Mouse (Mus musculus) liver, postnatal 0 days (tissue): ENCODE measurements around the gene Ugt1a7c.

ENCODE experiments used
- CTCF ChIP-seq: sonication (generic); IDR thresholded peaks from 2 replicates; pipeline ENCODE4 v1.5.1; 2016; ENCODE audit warnings: antibody characterized with exemption, low read depth
- EP300 ChIP-seq: IDR thresholded peaks from 2 replicates; pipeline ENCODE4 v1.6.1; 2016; ENCODE audit warnings: antibody characterized with exemption, low read depth, mild to moderate bottlenecking

- TF ChIP-seq EP300 (no peak), CTCF (no peak)
Measured at GRCm38 (mm10) chr1:88195687-88196086, 100.8 kb downstream of the Ugt1a7c start.
